Mouse (Mus musculus) liver, embryonic 11.5 days (tissue): ENCODE measurements around the gene Selp. TPM values are rescaled to one million over a fixed set of nuclear protein-coding genes. Genes with fewer than 3 reads are reported as not detected.

Experiments
- ATAC-seq: fragments of 200-750 bp; cut with Nextera tagmentation; replicated peaks from 2 replicates; pipeline ENCODE4 v1.8.0; 2017; ENCODE audit warnings: moderate number of reproducible peaks, mild to moderate bottlenecking, moderate TSS enrichment, moderate library complexity; ENCODE audit not compliant: low FRiP score
- DNase-seq: peaks from one replicate; pipeline ENCODE4 v3.0.0-alpha.2; 2017; ENCODE audit warnings: low spot score
- H3K27ac ChIP-seq: fragments of 300-500 bp; sonication (generic); 2 replicates; pipeline ENCODE4 v1.5.1; 2014; ENCODE audit warnings: mild to moderate bottlenecking, low read depth, low read length, control low read depth
- H3K27me3 ChIP-seq: fragments of 300-500 bp; sonication (generic); replicated peaks from 2 replicates; pipeline ENCODE4 v1.6.1; 2014; ENCODE audit warnings: low read length, mixed read lengths; ENCODE audit not compliant: control insufficient read depth, insufficient read depth
- H3K36me3 ChIP-seq: fragments of 300-500 bp; sonication (generic); 2 replicates; pipeline ENCODE4 v1.6.1; 2014; ENCODE audit warnings: mild to moderate bottlenecking, low read length, moderate library complexity, mixed read lengths; ENCODE audit not compliant: control insufficient read depth, insufficient read depth
- H3K4me1 ChIP-seq: fragments of 300-500 bp; sonication (generic); replicated peaks from 2 replicates; pipeline ENCODE4 v1.6.1; 2014; ENCODE audit warnings: low read length, mixed read lengths; ENCODE audit not compliant: control insufficient read depth, insufficient read depth
- H3K4me2 ChIP-seq: fragments of 300-500 bp; sonication (generic); 2 replicates; pipeline ENCODE4 v1.6.1; 2014; ENCODE audit warnings: mild to moderate bottlenecking, control low read depth, moderate library complexity
- H3K4me3 ChIP-seq: fragments of 300-500 bp; sonication (generic); 2 replicates; pipeline ENCODE4 v1.5.1; 2014; ENCODE audit warnings: low read depth, low read length, control low read depth
- H3K9ac ChIP-seq: fragments of 300-500 bp; sonication (generic); 2 replicates; pipeline ENCODE4 v1.6.1; 2014; ENCODE audit warnings: low read depth, low read length, control low read depth
- H3K9me3 ChIP-seq: fragments of 300-500 bp; sonication (generic); 2 replicates; pipeline ENCODE4 v1.6.1; 2016; ENCODE audit warnings: low read length, inconsistent platforms, mixed read lengths; ENCODE audit not compliant: control insufficient read depth
- WGBS: fragments of 180-500 bp; shearing (Covaris S2); extraction: QIAGEN DNeasy Blood & Tissue Kit; methylation state at CpG from one replicate; pipeline ENCODE4 v1.1.7; 2014; 5-methylcytosine and 5-hydroxymethylcytosine counted together
- polyA plus RNA-seq: library from polyadenylated mRNA; unstranded; fragments of >200 nt; fragmentation: Nextera tagmentation; extraction: Ambion mirVana; gene quantifications from 2 replicates; pipeline ENCODE4 v1.2.1, GENCODE M21; 2014

The Selp gene
- polyA plus RNA-seq, 1 experiment from 2014 or later = 0.78 TPM

DNA sequence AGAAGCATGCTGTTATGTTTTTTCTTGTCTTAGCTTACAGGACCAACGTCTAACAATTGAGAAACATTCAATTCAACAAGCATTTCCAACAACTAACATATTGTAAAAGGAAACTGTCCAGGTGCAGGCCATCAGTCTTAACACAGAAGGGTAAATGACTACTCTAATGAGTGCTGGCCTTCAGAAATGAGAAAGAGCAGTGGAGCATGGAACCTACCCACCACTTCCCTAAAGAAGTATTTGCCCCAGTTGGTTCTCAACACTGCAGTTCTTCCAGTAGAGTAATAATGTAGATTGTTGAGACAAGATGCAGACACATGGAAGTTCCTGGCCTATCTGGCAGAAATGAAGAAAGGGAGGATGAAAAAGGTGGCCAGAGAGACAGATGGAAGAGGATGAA is 38.6 kb upstream of the Selp start:
- Histone ChIP-seq H3K27ac (no peak overlapping the region), H3K4me3 (no peak overlapping the region), H3K9ac (no peak overlapping the region), H3K27me3 (no peaks in the 10 kb centered on the region; the same call in 1 of the 2 replicates), H3K4me1 (no peaks in the 10 kb centered on the region), H3K9me3 (no peaks in the 10 kb centered on the region), H3K4me2 (no peak overlapping the region), H3K36me3 (no peaks in the 10 kb centered on the region)
- no peak for ATAC-seq
- DNase-seq = no peak
- WGBS = 67% methylated on average over 1 of the region's 1 CpGs

DNA sequence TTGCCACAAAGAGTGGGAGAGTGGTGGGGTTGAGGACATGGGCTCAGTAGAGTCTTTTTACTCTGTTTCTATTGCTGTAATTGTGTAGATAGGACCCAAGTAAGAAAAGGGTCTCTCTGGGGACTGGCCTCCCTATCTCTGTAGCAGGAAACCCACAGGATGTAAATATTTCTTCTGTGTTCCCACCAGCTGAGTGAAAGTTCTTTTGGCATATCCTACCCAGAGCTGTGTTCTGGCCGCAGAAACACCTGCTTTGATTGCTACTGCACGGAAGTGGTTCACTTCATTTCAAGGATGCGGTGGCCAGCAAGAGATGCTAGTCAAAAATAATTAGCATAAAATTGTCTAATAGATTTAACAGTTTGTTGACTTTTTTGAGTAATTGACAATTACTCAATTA is 38.0 kb upstream of the Selp start:
- DNase-seq = no peak
- H3K27ac ChIP-seq = no peak overlapping the region
- no peaks in the 10 kb centered on the region for H3K36me3 ChIP-seq
- WGBS = 59% methylated on average over 3 of the region's 3 CpGs
- no peaks in the 10 kb centered on the region for H3K4me1 ChIP-seq
- no peaks in the 10 kb centered on the region; the same call in 1 of the 2 replicates for H3K27me3 ChIP-seq
- H3K9ac ChIP-seq = no peak overlapping the region
- H3K9me3 ChIP-seq = no peaks in the 10 kb centered on the region
- no peak overlapping the region for H3K4me2 ChIP-seq
- no peak overlapping the region for H3K4me3 ChIP-seq
- no peak for ATAC-seq

DNA sequence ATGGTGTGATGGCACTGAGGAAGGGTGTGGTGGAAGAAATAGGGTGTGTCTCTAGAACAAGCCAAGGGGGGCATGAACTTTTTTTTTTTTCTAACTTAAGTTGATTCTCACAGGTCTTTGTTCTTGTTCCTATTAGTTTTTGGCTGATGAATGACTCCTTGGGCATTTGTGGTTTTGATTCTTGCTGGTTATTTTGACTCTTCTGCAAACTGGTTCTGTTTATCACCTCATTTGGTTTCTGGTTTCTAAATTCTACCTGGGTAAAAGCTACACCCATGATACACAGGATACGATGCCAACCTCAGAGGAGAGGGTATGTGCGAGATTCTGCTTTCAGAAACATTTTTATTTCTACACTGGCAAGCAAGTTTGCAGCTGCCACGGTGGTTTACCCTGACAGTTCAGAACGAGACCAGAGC is 36.7 kb upstream of the Selp start:
- no peaks in the 10 kb centered on the region for H3K36me3 ChIP-seq
- no peak for ATAC-seq
- no peak overlapping the region for H3K4me2 ChIP-seq
- no peaks in the 10 kb centered on the region; the same call in 1 of the 2 replicates for H3K27me3 ChIP-seq
- DNase-seq = no peak
- no peak overlapping the region for H3K4me3 ChIP-seq
- no peaks in the 10 kb centered on the region for H3K9me3 ChIP-seq
- no peak overlapping the region for H3K27ac ChIP-seq
- WGBS = 63% methylated on average over 4 of the region's 4 CpGs
- no peaks in the 10 kb centered on the region for H3K4me1 ChIP-seq
- H3K9ac ChIP-seq = no peak overlapping the region

DNA sequence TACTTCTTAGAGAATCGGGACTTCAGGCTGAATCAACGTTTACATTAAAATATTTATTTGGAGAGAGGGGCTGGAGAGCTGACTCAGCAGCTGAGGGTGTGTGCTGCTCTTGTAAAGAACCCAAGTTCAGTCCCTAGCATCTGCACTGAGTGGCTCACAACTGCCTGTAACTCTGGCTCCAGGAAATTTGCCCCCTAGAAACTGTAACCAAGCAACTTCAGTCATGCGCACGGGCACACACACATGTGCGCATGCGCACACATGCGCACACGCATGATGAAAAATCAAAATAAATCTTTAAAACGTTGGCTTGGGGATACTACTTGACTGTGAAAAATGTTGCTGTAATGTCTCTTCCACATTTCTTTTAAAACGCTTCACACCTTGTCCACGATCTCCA is 36.0 kb upstream of the Selp start:
- WGBS = 78% methylated on average over 11 of the region's 11 CpGs
- Histone ChIP-seq H3K27me3 (no peaks in the 10 kb centered on the region; the same call in 1 of the 2 replicates), H3K4me2 (no peak overlapping the region), H3K9ac (no peak overlapping the region), H3K4me3 (no peak overlapping the region), H3K27ac (no peak overlapping the region), H3K36me3 (no peaks in the 10 kb centered on the region), H3K4me1 (no peaks in the 10 kb centered on the region), H3K9me3 (no peaks in the 10 kb centered on the region)
- DNase-seq (no peak), ATAC-seq (no peak)

DNA sequence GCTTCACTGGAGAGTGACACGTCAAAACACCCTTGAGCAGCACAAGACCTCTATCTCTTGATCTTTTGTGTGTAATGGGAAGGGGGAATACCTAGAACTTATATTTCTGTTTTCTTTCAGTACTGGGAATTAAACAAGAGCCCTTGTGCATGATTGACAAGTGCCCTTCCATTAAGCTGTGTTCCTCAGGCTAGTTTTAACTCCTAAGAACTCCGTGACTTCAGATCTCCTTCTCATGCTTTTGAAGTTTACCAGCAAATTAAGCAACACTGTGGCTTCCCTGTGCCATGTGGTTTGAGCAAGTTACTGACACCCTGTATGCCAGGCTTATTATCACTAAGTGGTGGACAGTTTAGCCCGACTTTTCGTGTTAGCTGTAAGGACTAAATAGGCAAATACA is 32.0 kb upstream of the Selp start:
- H3K27ac ChIP-seq = no peak overlapping the region
- 75% methylated on average over 4 of the region's 4 CpGs for WGBS
- H3K4me3 ChIP-seq = no peak overlapping the region
- H3K4me2 ChIP-seq = no peak overlapping the region
- H3K9ac ChIP-seq = no peak overlapping the region
- DNase-seq = no peak
- no peaks in the 10 kb centered on the region; the same call in 1 of the 2 replicates for H3K27me3 ChIP-seq
- no peaks in the 10 kb centered on the region for H3K9me3 ChIP-seq
- no peaks in the 10 kb centered on the region for H3K4me1 ChIP-seq
- no peak for ATAC-seq
- no peaks in the 10 kb centered on the region for H3K36me3 ChIP-seq

DNA sequence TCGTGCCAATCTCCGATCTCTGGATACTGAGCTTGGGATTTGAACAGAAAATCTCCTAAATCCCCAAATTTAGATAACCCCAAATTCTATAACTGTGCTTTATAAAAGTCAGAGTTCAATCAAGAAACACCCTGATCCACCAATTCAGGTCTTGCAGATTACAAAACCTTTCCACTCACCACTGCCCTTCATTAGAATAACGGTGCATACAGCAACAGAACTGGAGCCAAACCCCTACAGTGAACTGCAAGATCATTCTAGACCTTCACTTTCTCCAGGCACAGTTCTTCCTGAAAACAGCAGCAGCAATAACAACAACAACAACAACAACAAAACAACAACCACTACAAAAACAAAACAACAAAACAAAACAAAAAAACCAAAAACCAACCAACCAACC is 28.3 kb upstream of the Selp start:
- H3K27ac ChIP-seq = no peak overlapping the region

DNA sequence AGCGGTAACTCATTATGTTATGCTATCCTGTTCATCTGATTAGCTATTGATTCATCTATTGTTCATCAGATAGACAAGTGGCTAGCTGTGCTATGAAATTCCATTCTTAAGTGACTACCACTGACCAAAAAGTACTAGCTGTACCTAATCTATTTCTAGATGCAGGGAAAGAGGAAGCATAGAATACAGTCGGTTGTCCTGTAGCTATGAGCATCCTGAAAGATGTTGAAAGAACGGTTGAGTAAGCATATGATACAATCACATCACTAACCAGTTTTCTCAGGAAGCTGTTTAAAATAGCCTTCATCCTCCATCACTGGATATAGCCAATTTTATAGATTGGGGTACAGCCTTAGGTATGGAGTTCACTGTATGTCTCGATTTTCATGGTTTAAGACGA is 27.2 kb upstream of the Selp start:
- H3K4me2 ChIP-seq = no peak overlapping the region
- no peak overlapping the region for H3K4me3 ChIP-seq
- H3K36me3 ChIP-seq = no peaks in the 10 kb centered on the region
- no peaks in the 10 kb centered on the region for H3K27me3 ChIP-seq
- no peak overlapping the region for H3K27ac ChIP-seq
- no peak overlapping the region for H3K9ac ChIP-seq
- H3K9me3 ChIP-seq = no peaks in the 10 kb centered on the region
- ATAC-seq (no peak), DNase-seq (no peak)
- no peaks in the 10 kb centered on the region for H3K4me1 ChIP-seq
- WGBS = 69% methylated on average over 5 of the region's 5 CpGs

More for the DNA sequence above, 28.3 kb upstream of the Selp start:
- no peaks in the 10 kb centered on the region for H3K9me3 ChIP-seq
- H3K9ac ChIP-seq = no peak overlapping the region
- H3K4me2 ChIP-seq = no peak overlapping the region
- no peaks in the 10 kb centered on the region for H3K36me3 ChIP-seq
- WGBS = 81% methylated on average over 3 of the region's 3 CpGs
- no peaks in the 10 kb centered on the region for H3K27me3 ChIP-seq
- no peak overlapping the region for H3K4me3 ChIP-seq
- no peaks in the 10 kb centered on the region for H3K4me1 ChIP-seq
- no peak for ATAC-seq
- DNase-seq = no peak

DNA sequence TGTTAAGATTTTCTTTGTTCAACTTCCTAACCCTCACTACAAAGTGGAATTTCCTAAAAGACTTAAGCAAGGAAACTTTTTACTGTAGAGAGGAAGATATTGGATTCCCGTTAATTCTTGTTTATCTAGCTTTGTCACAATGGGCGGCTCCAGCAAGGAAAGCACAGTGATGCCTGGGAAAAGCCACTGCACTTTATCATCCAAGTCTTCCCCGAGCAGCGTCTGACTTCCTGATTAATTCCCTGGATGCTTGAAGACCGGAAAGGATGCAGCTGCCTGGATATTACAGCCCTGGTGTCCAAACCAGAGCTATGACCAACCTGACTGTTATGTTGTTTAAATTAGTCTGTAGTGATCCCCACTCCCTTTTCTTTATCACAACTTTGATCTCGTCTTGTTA is 18.3 kb upstream of the Selp start:
- no peak overlapping the region for H3K27ac ChIP-seq
- ATAC-seq = no peak
- H3K36me3 ChIP-seq = no peaks in the 10 kb centered on the region
- H3K4me1 ChIP-seq = no peaks in the 10 kb centered on the region
- H3K27me3 ChIP-seq = no peaks in the 10 kb centered on the region
- 54% methylated on average over 6 of the region's 6 CpGs for WGBS
- no peak overlapping the region for H3K4me2 ChIP-seq
- H3K4me3 ChIP-seq = no peak overlapping the region
- H3K9me3 ChIP-seq = no peaks in the 10 kb centered on the region
- no peak overlapping the region for H3K9ac ChIP-seq
- no peak for DNase-seq

DNA sequence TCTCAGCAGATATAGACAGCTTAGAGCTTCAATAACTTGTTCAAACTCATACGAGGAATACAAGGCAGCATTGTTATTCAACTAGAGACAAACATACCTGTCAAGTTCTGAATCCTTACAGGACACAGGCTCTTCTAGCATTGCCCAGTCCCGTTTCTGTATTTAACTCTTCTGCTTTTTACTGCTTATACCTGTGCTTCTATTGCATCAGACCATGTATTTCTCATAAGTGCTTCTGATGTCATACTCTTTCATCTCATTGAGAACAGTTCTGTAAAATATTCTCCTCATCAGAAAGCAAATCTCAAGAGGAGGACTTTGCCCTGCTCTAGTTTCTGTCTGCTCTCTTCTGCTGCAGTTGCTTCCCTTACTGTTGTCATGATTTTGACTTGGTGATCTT is 17.2 kb upstream of the Selp start:
- Histone ChIP-seq H3K9me3 (no peaks in the 10 kb centered on the region), H3K27ac (no peak overlapping the region), H3K27me3 (no peaks in the 10 kb centered on the region), H3K4me1 (no peaks in the 10 kb centered on the region), H3K9ac (no peak overlapping the region), H3K4me2 (no peak overlapping the region), H3K36me3 (no peaks in the 10 kb centered on the region), H3K4me3 (no peak overlapping the region)
- 80% methylated on average over 2 of the region's 2 CpGs for WGBS
- DNase-seq = no peak
- no peak for ATAC-seq
